Mouse (Mus musculus): ENCODE data around the gene Map4k5.

Map4k5 gene

GRCm38 (mm10) chr12:69759267-69759885 lies 133.6 kb downstream of the Map4k5 start:
- intact Hi-C loops (cut with DNase I), result loop anchor here (2.0 to 5.0 kb wide), 2 partner anchors 73 to 133 kb away; partner anchors contain the start of genes Atl1 and Map4k5

GRCm38 (mm10) chr12:69758221-69759185 lies 134.5 kb downstream of the Map4k5 start:
- intact Hi-C loops (cut with DNase I), result loop anchor here (2.0 to 5.0 kb wide), 2 partner anchors 74 to 134 kb away; partner anchors contain the start of genes Atl1 and Map4k5

GRCm38 (mm10) chr12:69757418-69758141 lies 135.4 kb downstream of the Map4k5 start:
- intact Hi-C loops (cut with DNase I), result loop anchor here (2.0 to 5.0 kb wide), 3 partner anchors 23 to 135 kb away; partner anchors contain the start of genes Atl1 and Map4k5

GRCm38 (mm10) chr12:69756015-69756414 lies 137.0 kb downstream of the Map4k5 start:
- intact Hi-C loops (cut with DNase I), result loop anchor here (2.0 to 5.0 kb wide), 2 partner anchors 21 to 76 kb away; no protein-coding TSS in a partner anchor

GRCm38 (mm10) chr12:69753936-69754335 lies 139.1 kb downstream of the Map4k5 start:
- intact Hi-C loops (cut with DNase I), result no loop called here

Small RNA genes lying within 50 kb of the gene (microRNA-seq; reads per million reads assigned to microRNA genes)
- 0 reads per million in 2 experiments for gene Mir681

Measured in adrenal gland (tissue).